In genomic region chr1:43342848-43343247, GRCm38 (mm10) we compare ENCODE assay signal across 15 mouse cellular contexts.
"Had no signal": no experiment of that assay in that cellular context is flagged by ENCODE, and none has a peak within 500 bp of the region (broad histone marks: within the 10 kb centered on the region; RNA-seq: fewer than 3 reads in every experiment).

No protein-coding gene starts in this region.

- ATAC-seq: lung, postnatal 0 days; midbrain, embryonic 13.5 days; midbrain, embryonic 15.5 days had no signal

- H3K36me3 ChIP-seq: lung, embryonic 15.5 days; midbrain, embryonic 13.5 days; midbrain, embryonic 15.5 days; neural tube, embryonic 12.5 days; stomach, embryonic 15.5 days had no signal

- H3K9me3 ChIP-seq: lung, embryonic 15.5 days; midbrain, embryonic 13.5 days; midbrain, embryonic 15.5 days; neural tube, embryonic 12.5 days; stomach, embryonic 15.5 days had no signal

- H3K4me1 ChIP-seq: midbrain, embryonic 13.5 days; midbrain, embryonic 15.5 days; neural tube, embryonic 12.5 days had no signal

- H3K4me3 ChIP-seq: lung, embryonic 15.5 days; midbrain, embryonic 13.5 days; midbrain, embryonic 15.5 days; neural tube, embryonic 12.5 days; stomach, embryonic 15.5 days had no signal

- H3K27me3 ChIP-seq: lung, embryonic 15.5 days; midbrain, embryonic 13.5 days; midbrain, embryonic 15.5 days; neural tube, embryonic 12.5 days; stomach, embryonic 15.5 days had no signal

- H3K27ac ChIP-seq: lung, embryonic 15.5 days; macrophage; midbrain, embryonic 13.5 days; midbrain, embryonic 15.5 days; neural tube, embryonic 12.5 days; stomach, embryonic 15.5 days; stomach, postnatal 0 days had no signal

- DNase-seq: lung, adult 2 months; lung, postnatal 14 days; lung, postnatal 36 days; right cerebral cortex, postnatal 14 days; thymus, adult 2 months; thymus, postnatal 25 days; thymus, postnatal 4 days had no signal
